Mouse (Mus musculus): ENCODE data around the gene AI481877.
"Not testable (repeated sequence)": the region's sequence is repeated elsewhere in the genome, so short reads cannot be mapped to it uniquely, and the experiment has no call there.

Gene AI481877

DNA sequence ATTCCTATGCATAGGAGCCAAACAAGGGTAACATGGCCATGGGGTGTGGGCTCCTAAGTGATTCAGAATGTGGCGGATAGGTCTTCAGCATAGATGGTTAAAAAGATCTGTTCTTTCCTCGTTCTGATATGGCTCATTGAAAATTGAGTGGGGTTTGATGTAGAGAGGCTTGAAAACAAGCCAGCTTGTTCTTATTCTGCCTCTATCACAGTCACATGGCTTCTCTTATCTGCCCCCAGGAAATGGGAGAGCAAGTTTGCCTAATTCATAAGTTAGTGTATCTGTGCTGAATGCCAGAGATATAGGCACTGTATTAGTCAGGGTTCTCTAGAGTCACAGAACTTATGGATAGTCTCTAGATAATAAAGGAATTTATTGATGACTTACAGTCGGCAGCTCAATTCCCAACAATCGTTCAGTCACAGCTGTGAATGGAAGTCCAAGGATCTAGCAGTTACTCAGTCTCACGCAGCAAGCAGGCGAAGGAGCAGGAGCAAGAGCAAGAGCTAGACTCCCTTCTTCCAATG is at the start of gene AI481877:
Gene AI481877 (minus strand): TSS at position 477 of the 527 bp plus-strand sequence.
- DNase-seq: not testable (repeated sequence)

DNA sequence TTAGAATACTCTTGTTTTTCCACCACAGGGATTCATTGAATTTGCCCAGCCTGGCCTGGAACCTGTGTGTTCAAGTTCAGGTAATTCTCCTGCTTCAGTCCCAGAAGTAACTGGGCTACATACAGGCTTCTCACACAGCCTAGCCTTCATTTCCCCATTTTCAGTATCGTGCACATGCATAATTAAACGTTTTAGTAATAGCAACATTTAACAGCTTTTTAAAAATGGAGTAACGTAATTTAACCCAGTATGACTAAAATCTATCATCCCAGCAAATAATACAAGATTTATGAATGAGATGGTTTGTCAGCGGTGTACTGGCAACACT is 49.7 kb upstream of the AI481877 start:
- no peak for DNase-seq

DNA sequence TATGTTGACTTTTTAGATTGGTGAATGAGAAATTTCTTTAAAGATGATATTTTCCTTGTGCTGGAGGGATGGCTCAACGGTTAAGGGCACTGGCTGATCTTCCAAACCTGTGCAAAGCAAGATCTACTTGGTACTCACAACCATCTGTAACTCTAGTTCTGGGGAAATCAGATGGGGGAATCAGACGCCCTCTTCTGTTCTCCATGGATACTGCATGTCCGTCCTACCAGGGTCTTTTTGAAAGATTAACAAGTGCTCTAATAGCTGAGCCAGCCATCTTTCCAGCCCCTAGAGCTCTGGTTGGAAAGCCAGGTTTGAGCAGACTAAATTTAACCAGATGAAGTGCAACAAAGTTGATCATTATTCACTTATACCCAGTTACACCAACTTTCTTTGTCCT is 48.5 kb upstream of the AI481877 start:
- DNase-seq: peak; percentile 71

DNA sequence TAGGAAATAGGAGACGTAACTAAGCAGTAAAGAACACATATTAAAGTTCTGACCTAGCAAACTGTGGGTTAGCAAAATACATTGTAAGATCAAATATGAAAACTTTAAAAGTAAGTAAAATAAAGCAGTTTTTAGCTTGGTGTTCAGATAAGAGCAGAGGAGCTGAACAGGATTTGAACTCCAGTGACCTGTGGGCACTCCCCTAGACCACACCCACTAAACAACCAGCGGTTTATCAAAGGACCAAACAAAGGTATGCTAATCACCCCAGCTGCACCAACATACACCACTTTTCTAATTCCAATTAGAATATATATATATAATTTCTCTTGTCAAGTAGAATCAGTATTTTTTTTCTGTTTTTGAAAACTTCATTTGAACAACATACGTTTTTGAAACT is 46.9 kb upstream of the AI481877 start:
- DNase-seq: no peak

DNA sequence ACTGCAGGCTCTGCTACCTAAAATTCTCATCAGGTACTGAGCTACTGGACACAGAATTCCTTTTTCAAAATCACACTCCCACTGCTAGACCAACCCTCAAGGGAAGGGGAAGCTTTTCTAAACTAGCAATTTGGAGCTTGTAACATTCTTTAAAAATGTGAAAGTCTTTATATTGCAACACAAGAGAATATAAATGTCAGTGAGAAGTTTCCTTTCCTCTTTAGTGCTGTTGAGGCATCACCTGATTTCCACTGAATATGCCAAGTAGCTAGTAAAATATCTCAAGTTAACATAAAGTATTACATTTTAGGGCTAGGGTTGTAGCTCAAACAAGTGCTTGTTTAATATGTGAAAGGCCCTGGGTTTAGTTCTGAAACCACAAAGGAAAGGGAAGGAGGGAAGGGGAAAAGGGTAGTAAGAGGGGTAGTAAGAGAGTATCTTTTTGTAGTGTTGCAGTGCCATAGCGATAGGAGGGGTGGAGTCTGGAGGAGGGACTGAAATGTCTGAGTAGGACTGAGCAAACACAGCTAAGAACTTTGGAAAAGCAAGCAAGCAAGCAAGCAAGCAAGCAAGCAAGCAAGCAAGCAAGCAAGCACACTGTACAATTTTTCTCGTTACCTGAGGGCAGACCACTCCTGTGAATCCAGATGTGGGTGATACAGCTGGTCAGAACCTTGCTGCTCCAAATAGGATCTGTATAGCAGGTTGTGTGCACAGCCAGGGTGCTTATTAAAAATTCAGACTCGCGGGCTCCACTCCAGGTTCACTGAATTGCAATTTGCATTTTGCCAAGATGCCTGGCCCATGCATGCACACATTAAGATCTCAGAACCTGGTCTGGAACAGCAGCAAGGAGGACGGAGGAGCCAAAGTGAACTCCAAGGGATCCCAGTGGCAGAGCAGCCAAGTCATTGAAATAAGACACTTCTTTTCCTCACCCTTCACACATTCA is 42.8 kb upstream of the AI481877 start:
- DNase-seq: no peak

GRCm38 (mm10) chr4:59177566-59177965 is 38.8 kb upstream of the AI481877 start:
- DNase-seq: no peak

GRCm38 (mm10) chr4:59175929-59176328 is 37.1 kb upstream of the AI481877 start:
- no peak for DNase-seq

DNA sequence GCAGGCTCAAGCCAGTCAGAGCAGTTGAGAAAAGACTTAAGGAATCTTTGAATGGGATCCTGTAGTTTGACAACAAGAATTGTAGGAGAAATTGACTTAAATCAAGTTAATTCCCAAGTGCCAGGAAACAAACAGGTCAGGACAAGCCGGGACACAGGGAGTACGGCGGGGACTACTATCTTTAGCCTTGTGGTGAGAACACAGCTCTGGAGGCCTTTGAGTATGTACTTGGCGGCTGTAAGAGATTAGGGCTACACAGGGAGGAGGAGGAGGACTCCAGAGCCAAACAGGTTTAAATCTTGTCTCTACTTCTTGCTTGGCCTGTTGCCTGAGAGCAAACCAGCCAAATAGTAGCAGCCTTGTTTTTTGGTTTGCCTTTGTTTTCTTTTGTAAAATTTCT is 36.2 kb upstream of the AI481877 start:
- no peak for DNase-seq

DNA sequence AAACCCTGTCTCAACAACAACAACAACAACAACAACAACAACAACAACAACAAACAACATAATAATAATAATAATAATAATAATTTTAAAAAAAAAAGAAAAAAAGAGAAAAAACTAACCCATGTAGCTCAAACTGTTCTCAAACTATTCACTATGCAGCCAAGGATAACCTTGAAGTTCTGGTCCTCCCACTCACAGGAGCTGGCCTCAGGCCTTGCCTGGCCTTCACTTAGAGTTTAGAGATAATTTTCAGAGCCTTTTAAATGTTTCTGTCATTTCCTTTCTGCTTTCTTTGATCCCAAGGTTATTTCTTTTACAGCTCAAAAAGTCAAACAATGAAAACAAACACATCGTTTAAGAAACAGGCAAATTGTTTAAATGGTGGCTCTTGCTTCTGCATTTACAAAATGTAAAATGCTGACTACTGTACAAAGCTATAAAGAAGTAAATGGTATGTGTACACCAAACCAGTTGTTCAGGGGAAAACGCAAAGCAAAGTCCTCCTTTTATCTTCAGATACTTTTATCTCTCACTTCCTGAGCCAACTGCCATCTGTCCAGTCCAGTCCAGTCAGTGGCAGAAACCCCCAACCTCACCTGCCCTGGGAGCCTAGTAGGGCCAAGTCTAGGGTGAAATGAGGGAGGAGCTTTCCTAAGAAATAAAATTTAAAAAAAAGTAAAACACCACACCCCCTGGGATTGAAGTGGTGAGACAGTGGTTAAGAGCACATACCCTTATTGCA is 34.6 kb upstream of the AI481877 start:
- DNase-seq: no peak

GRCm38 (mm10) chr4:59172616-59173015 is 33.8 kb upstream of the AI481877 start:
- no peak for DNase-seq

- peak; percentile 44 for DNase-seq
Measured at GRCm38 (mm10) chr4:59169981-59170380, 31.2 kb upstream of the AI481877 start.

GRCm38 (mm10) chr4:59167251-59167847 is 28.6 kb upstream of the AI481877 start:
- peak; percentile 51 for DNase-seq

- DNase-seq: no peak
Measured at GRCm38 (mm10) chr4:59164034-59164433, 25.3 kb upstream of the AI481877 start.

DNA sequence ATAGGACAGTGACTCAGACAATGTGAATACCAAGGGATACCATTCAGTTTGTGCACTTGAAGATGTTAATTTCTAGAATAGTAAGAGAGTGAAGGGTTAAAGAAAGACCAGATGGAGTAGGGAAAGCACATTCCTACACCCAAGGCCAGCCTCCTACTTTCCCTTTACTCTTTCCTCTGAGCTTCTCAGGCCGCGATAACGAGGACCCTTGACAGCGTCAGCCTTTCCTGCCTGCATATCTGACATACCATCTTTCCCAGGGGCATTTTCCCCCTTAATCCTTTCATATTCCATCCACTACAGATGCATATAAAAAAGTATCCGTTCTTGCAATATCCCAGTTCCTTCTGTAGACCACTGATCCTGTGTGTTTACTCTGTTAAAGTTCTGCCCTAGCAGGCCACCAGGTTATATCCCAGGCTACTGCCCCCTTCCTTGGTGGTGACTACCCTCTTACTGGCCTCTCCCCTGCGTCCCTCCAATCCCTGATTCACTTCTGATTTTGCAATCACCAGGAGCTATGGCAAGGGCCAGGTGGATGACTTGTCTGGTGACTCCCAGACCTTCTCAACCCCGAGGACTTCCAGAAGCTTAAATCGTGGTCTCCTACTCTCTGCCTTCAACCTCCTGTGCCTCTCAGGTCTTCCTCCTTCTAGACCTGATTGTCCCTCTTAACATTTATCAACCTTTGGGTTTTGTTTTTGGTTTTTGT is 22.3 kb upstream of the AI481877 start:
- no peak for DNase-seq

DNA sequence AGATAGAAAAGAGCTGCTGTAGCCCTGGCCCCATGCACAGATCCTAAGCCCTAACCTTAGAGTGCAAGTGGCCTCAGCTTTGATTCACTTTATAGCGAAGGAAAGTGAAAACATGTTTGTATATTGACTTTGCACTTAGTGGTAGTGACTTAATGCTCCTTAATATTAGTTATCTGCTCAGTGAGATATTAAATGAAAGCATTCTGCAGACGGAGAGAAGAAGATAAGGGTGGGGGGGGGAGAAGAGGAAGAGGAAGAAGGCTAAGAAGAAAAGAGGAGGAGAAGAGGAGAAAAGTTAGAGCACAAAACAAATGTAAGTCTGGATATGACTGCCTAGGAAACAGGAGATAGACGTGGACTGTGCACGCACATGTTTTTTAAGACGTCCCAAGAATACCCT is 21.5 kb upstream of the AI481877 start:
- DNase-seq: no peak

GRCm38 (mm10) chr4:59157654-59158053 is 18.9 kb upstream of the AI481877 start:
- no peak for DNase-seq

GRCm38 (mm10) chr4:59156897-59157592 is 18.3 kb upstream of the AI481877 start:
- DNase-seq: no peak

DNA sequence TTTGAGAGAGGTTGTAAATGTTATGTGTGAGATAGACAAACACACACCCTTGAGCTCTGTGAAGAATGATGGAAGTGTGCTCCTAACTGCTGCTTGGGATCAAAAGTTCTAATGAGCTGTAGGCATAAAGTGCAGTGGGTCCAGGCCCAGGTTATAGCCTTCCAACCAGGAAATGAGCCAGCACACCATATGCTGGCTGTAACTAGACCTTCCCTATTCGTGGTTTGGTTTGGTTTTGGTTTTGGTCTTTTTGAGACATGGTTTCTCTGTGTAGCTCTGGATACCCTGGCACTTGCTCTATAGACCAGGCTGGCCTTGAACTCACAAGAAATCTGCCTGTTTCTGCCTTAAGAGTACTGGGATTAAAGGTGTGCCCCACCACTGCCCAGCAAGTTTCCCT is 13.2 kb upstream of the AI481877 start:
- DNase-seq: no peak

- no peak for DNase-seq
Measured at GRCm38 (mm10) chr4:59150907-59151306, 12.1 kb upstream of the AI481877 start.

DNA sequence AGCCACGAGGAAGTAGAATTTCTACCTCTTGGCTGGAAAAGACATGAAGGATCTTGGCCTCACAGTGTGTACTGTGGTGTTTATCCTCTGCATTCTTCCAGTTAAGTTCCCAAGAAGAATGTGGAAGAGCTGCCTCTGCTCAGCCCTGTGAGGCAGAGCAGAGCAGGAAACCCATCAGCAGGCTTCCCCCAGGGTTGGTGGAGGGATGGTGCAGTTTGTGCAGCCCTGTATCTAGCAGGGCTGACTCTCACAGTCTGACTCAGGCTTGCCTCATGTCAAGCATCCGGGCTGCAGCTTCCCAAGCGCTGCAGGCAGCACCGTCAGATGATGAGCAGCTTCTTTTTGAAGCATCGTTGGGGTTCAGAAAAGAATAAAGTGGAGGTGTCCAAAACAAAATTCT is 10.3 kb upstream of the AI481877 start:
- DNase-seq: peak; percentile 24

DNA sequence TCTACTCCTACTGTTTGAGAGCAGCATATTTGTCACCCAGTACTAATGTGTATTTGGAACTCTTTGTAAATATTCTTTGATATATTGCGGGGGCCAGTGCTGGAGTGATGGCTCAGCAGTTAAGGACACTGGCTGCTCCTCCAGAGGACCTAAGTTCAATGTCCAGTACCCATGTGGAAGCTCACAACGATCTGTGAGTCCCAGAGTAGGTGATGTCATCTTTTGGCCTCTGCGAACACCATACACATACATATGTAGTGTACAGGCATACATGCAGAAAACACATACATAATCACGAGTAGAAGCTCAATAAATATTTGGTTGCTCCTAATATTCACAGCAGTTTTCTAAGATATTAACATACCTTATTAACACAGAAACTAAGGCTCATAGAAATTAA is 9.8 kb downstream of the AI481877 start:
- no peak for DNase-seq

DNA sequence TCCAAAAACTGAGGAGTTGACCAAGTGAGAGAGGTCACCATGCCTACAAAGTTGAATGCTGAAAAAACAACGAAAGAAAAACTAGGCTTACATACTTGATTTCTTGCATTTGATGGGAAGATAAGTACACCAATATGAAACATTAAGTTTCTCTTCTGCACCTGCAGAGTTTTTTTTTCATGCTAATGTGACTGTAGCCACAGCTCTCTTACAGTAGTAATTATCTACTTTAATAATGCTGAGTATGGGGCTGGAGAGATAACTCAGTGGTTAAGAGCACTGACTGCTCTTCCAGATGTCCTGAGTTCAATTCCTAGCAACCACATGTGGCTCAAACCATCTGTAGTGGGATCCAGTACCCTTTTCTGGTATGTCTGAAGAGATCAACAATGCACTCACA is 13.7 kb downstream of the AI481877 start:
- DNase-seq: no peak

Data from thymus, postnatal 14 days (tissue).